Mouse (Mus musculus): ENCODE results near the gene Dmrta1.
"Not testable (repeated sequence)": the region's sequence is repeated elsewhere in the genome, so short reads cannot be mapped to it uniquely, and the experiment has no call there.

Dmrta1 gene

GRCm38 (mm10) chr4:89679195-89679594 lies at the start of gene Dmrta1:
TSS of gene Dmrta1 (plus strand) at chr4:89679436.
- no peak for DNase-seq (ENCODE audit: low read depth, low spot score)

DNA sequence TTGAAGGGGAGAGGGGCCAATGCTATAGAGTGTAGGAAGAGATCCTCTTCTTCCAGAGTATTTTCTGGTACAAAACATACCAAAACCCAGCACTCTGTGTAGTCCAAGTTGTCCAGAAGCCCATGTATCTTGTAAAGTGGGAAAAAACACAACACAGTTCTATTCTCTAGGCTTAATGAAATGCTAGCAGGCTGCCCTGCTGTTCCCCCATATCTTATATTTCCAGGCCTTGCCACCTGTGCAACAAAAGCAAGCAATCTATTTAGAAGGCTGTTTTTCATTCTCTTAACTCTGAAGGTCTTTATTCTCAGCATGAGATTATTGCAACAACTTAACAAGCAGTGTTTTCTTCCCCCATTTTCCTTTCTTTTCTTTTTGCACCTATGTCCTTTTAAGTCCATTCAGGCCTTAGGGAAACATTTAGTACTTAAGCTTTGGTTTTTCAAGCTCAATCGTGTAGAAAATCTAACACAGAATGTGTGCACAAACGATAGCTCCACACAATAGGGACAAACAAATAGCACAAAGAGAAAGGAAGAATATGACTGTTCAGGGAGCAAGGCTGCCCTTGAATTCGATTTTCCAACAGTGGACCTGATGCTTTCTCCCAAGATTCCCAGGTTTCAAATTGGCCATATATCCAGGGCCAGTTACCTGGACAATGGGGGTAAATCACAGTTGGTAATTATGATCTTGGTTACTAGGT lies 48.7 kb upstream of the Dmrta1 start:
- no peak for DNase-seq (ENCODE audit: low read depth, low spot score)

DNA sequence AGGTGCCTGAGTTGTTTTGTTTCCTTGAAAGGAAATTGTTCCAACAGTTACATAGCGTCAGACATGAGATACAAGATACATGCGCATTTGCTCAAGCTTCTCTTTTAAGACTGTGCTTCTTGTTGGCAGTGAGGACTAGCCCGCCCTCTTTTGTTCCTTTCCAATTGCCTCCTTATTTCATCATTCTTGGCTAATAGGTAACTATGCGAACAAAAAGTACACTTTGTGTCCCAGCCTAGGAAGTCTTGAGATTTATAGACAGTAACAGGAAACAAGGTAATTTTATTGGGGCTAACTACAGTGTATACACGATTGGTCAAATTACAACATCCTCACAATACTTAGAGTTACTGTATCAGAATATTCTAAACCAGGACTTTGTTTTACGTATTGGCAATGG lies 47.7 kb upstream of the Dmrta1 start:
- DNase-seq (ENCODE audit: low read depth, low spot score): no peak

DNA sequence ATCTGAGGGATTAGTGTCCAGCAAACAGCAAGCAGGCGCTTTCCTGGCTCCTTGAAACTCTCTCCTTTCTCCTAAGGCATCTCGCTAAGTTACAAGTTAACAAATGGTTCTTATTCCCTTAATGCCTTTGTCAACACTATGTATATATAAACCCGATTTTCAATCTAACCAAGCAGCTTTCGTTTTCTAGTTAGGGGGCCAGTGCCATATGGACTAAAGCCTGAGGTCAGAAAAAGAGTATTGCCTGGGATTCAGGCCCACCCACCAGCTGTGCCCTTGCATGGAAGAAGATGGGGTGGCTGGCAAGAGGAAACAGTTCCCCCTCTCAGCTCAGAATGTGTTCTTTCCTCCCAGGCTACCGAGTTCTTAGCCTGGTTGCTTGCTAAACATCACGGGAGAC lies 40.6 kb upstream of the Dmrta1 start:
- DNase-seq (ENCODE audit: low read depth, low spot score): no peak

GRCm38 (mm10) chr4:89644235-89645115 lies 34.8 kb upstream of the Dmrta1 start:
- DNase-seq (ENCODE audit: low read depth, low spot score): no peak

- DNase-seq (ENCODE audit: low read depth, low spot score): no peak
Observed at GRCm38 (mm10) chr4:89650352-89651311, 28.6 kb upstream of the Dmrta1 start.

GRCm38 (mm10) chr4:89651312-89651686 lies 27.9 kb upstream of the Dmrta1 start:
- DNase-seq (ENCODE audit: low read depth, low spot score): no peak

DNA sequence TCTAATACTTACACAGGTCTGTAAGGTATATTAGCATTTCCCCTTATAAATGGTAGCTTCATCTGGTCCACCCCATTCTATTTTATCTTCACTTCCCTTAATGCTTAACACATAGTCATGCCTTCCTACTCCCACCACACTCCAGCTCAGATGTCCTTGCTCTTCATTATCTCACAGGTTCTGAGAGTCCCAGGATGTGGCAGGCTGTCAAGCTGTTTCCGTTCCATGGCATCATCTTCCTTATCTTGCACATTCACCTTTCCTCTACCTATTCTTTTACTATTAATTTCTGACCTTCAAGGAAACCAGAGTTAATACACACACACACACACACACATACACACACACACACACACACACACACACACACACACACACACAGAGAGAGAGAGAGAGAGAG lies 27.5 kb upstream of the Dmrta1 start:
- DNase-seq (ENCODE audit: low read depth, low spot score): no peak

- DNase-seq (ENCODE audit: low read depth, low spot score): no peak
Observed at GRCm38 (mm10) chr4:89663406-89663805, 15.8 kb upstream of the Dmrta1 start.

GRCm38 (mm10) chr4:89674711-89675110 lies 4.5 kb upstream of the Dmrta1 start:
- DNase-seq (ENCODE audit: low read depth, low spot score): no peak

- DNase-seq (ENCODE audit: low read depth, low spot score): no peak
Observed at GRCm38 (mm10) chr4:89677903-89678302, 1.3 kb upstream of the Dmrta1 start.

DNA sequence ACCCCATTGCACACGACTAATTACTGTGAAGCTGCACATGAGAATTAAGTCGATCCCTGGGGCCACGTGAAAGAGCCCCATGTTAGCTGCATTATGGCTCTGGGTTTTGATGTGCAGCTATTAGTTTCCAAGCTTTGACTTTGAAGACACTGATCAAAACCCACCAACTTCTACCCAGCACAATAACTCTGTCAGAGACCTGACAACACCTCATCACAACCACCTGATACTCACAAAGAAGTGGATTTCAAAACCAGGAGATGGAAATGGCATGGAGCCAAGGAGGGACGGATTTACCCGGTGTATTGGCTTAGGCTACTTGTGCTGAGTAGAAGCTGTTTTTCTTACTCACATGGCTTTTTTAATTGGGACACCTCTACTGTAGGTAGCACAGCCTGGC lies 523 bp upstream of the Dmrta1 start:
- no peak for DNase-seq (ENCODE audit: low read depth, low spot score)

- no peak for DNase-seq (ENCODE audit: low read depth, low spot score)
Observed at GRCm38 (mm10) chr4:89687961-89688803, 8.9 kb downstream of the Dmrta1 start.

DNA sequence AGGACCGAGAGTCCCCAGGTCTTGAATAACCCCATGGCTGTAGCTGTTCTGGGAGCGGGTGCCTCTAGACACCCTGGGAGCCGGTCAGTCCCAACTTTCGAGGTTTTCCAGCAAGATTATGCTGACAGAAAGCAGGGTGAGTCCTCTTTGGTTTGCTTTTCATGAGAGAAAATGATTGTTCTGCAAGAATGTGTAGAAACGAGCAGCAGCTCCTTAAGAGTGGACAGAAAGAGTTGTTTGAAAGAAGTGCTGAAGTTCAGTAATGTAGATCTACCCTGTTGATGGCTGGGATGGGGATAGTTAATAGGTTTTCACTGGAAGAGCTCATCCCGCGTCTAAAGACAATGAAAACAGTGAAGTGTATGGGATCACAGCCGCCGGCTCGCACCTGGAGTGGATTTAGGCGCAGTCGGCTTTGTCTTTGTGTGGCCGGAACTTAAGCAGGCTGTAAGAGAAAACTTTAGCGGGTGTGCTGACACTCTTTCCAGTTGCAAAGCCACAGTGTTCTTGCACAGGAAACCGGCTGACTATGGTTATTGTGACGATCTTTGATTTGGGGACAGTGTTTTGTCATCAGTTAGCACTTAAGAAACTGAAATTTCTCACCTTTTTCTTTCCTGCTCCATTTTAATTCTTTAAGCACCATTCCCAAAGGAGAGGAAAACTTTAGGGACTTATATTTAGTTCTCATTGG lies 9.7 kb downstream of the Dmrta1 start:
- DNase-seq (ENCODE audit: low read depth, low spot score): no peak

GRCm38 (mm10) chr4:89691936-89692335 lies 12.7 kb downstream of the Dmrta1 start:
- no peak for DNase-seq (ENCODE audit: low read depth, low spot score)

DNA sequence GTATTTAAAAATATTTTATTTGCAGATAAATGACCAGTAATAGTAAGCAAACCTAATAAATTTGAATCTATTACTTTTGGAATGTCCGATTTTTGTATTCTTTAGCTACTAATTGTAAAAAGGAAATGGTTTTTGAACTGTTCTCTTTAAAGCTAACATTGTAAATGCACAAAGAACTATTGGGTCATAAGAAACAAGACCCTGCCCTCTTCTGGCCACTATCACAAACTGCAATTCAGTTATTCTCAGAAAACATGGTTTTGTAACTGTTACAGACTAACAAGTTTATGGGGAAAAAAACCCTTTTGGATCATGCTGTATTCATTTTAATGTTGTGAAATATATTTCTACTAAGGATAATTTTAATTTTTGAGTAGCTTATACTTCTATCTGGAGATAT lies 13.5 kb downstream of the Dmrta1 start:
- no peak for DNase-seq (ENCODE audit: low read depth, low spot score)

- no peak for DNase-seq (ENCODE audit: low read depth, low spot score)
Observed at GRCm38 (mm10) chr4:89695589-89695988, 16.4 kb downstream of the Dmrta1 start.

DNA sequence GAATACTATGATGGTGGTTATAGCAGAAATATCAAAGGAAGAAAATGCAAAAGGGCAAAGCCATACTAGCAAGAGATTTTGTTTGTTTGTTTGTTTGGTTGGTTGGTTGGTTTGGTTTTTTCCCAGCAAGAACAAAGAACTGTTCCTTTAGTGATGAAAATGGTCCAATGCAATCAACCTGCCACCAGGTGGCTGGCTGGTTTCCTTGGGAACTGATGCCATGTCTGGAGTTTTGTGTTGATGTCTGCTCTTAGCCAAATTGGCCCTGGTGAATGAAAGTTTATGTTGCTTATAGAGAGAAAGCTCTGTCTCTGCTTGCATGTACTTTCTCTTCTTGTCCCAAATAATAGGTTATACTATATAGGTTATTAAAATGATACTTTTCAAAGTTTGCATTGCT lies 18.7 kb downstream of the Dmrta1 start:
- no peak for DNase-seq (ENCODE audit: low read depth, low spot score)

GRCm38 (mm10) chr4:89723526-89724190 lies 44.4 kb downstream of the Dmrta1 start:
- DNase-seq (ENCODE audit: low read depth, low spot score): not testable (repeated sequence)
